Mouse (Mus musculus) liver, embryonic 14.5 days (tissue): ENCODE results near the gene Abt1. TPM values are rescaled to one million over a fixed set of nuclear protein-coding genes. Genes with fewer than 3 reads are reported as not detected.
A peak's percentile ranks its signal among the peaks of the same experiment; 100 is the strongest.

Experiments used
- ATAC-seq: fragments of 200-750 bp; cut with Nextera tagmentation; 2 replicates; pipeline ENCODE4 v1.8.0; 2017; ENCODE audit warnings: moderate number of reproducible peaks, mild to moderate bottlenecking, moderate library complexity; ENCODE audit not compliant: insufficient read depth
- DNase-seq, 3 experiments: peaks; one replicate each; pipeline ENCODE4 v3.0.0-alpha.2; 2012 to 2013; ENCODE audit warnings: low read depth in 3 of 3, low spot score in 3 of 3
- H3K27ac ChIP-seq: fragments of 300-500 bp; sonication (generic); 2 replicates; pipeline ENCODE4 v1.5.1; 2014; ENCODE audit warnings: moderate library complexity, mild to moderate bottlenecking, control low read depth, inconsistent platforms
- H3K27me3 ChIP-seq: fragments of 300-500 bp; sonication (generic); 2 replicates; pipeline ENCODE4 v1.6.1; 2014; ENCODE audit warnings: mild to moderate bottlenecking, low read length, moderate library complexity; ENCODE audit not compliant: control insufficient read depth, insufficient read depth
- H3K36me3 ChIP-seq: fragments of 300-500 bp; sonication (generic); replicated peaks from 2 replicates; pipeline ENCODE4 v1.6.1; 2014; ENCODE audit warnings: low read depth; ENCODE audit not compliant: control insufficient read depth, insufficient read depth
- H3K4me1 ChIP-seq, 2 experiments: fragments of 200-500 bp in 1 of 2; fragments of 300-500 bp in 1 of 2; sonication (generic) in 1 of 2; replicated peaks; 2 replicates each; pipeline ENCODE4 v1.6.1; 2012 to 2014; ENCODE audit warnings: antibody characterized with exemption in 1 of 2, inconsistent platforms in 1 of 2, low read length in 1 of 2; ENCODE audit not compliant: control insufficient read depth in 2 of 2, insufficient read depth in 2 of 2
- H3K4me2 ChIP-seq: fragments of 300-500 bp; sonication (generic); 2 replicates; pipeline ENCODE4 v1.6.1; 2014; ENCODE audit warnings: low read depth, mild to moderate bottlenecking, control low read depth, moderate library complexity
- H3K4me3 ChIP-seq, 2 experiments: fragments of 200-500 bp in 1 of 2; fragments of 300-500 bp in 1 of 2; sonication (generic) in 1 of 2; 2 replicates each; pipeline ENCODE4 v1.5.1; 2012 to 2014; ENCODE audit warnings: low read depth in 2 of 2, low read length in 2 of 2, mild to moderate bottlenecking in 2 of 2, control low read depth in 1 of 2, inconsistent platforms in 1 of 2, moderate library complexity in 1 of 2; ENCODE audit not compliant: insufficient read depth in 1 of 2
- H3K9ac ChIP-seq: fragments of 300-500 bp; sonication (generic); replicated peaks from 2 replicates; pipeline ENCODE4 v1.6.1; 2014; ENCODE audit warnings: mild to moderate bottlenecking, control low read depth, moderate library complexity
- H3K9me3 ChIP-seq: fragments of 300-500 bp; sonication (generic); 2 replicates; pipeline ENCODE4 v1.6.1; 2016; ENCODE audit warnings: low read length, mixed read lengths; ENCODE audit not compliant: control insufficient read depth
- CTCF ChIP-seq: IDR thresholded peaks from 2 replicates; pipeline ENCODE4 v1.5.1; 2016; ENCODE audit warnings: antibody characterized with exemption, low read depth, control low read depth
- EP300 ChIP-seq: IDR thresholded peaks from 2 replicates; pipeline ENCODE4 v1.6.1; 2016; ENCODE audit warnings: antibody characterized with exemption, low read depth
- WGBS: fragments of 180-500 bp; shearing (Covaris S2); extraction: QIAGEN DNeasy Blood & Tissue Kit; methylation state at CpG from one replicate; pipeline ENCODE4 v1.1.7; 2014; ENCODE audit not compliant: insufficient replicate concordance; 5-methylcytosine and 5-hydroxymethylcytosine counted together
- polyA plus RNA-seq, 2 experiments: library from polyadenylated mRNA; depleted of rRNA in 1 of 2; stranded (reverse) in 1 of 2; unstranded in 1 of 2; fragments of >200 nt; fragmentation: Nextera tagmentation in 1 of 2; extraction: Ambion mirVana in 1 of 2; gene quantifications; 2 replicates each; pipeline versions ENCODE4 v1.2.1 to v1.2.3; 2012 to 2014

The Abt1 gene
- polyA plus RNA-seq, 2 experiments: 4.0 to 5.2 TPM

DNA sequence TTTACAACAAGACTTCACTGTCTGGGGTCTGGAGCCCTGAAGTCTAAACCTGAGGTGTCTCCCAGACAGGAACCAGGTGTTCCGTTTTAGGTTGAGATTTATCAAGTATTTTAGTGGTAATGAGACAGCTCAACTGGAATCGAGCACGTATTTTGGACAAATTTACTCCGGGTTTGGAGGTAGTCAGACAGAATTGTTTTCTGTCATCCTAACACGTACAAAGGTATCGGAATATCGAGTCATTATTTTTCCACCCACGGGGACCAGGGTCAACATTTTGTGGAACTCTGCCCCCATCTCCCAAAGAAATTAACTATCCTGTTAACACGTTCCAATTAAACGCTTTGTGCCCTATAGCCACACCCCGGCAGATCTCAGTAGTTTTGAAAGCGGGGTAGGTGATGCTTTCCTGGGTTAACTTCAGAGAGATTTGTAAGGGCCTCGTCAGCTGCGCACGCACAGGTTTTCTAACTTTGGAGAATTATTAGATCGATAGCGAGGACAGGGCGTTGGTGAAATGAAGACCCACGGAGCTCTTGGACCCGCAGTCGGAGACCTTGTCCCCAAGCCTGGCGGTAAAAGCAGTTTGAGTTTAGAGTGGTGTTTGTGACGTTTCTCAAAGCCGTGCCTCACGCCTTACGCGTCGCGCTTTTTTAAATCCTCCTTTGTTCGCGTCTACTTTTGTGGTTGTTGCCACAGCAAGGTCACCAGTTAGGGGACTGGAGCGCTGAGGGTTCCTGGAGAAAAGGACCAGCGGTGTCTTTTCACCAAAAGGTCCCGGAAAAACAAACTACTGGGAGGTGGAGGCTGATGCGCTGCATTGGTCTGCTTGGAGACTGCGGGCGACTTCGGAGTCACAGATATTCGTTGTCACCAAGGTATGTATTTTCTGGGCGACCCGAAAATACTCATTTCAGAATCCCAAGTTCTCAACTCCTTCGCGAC lies 28.1 kb downstream of the Abt1 start:
- peaks cover 22% of the 10 kb centered on the region for H3K27me3 ChIP-seq
- ATAC-seq (no peak), DNase-seq (no peak)

DNA sequence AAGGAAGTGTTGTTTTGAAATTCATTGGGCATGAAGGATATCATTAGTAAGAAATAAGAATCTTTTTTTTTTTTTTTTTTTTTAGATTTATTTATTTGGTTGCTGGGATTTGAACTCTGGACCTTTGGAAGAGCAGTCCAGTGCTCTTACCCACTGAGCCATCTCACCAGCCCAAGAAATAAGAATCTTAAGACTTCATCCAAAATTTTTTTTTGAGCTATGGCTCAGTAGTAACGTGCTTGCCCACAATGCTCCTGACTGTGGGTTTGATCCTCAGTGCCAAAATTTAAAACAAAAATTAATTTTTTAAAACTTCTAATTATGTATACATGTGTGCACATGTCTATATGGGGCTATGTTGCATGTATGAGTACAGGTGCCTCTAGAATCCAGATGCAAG lies 36.1 kb downstream of the Abt1 start:
- no peak overlapping the region for H3K27ac ChIP-seq
- no peaks in the 10 kb centered on the region for H3K9me3 ChIP-seq
- no peaks in the 10 kb centered on the region for H3K4me1 ChIP-seq
- no peak for DNase-seq
- H3K9ac ChIP-seq: no peak overlapping the region
- ATAC-seq: no peak
- H3K27me3 ChIP-seq: no peaks in the 10 kb centered on the region
- no peaks in the 10 kb centered on the region for H3K36me3 ChIP-seq
- H3K4me3 ChIP-seq: no peak overlapping the region
- no peak overlapping the region for H3K4me2 ChIP-seq
- TF ChIP-seq EP300: no peak
- no peak for TF ChIP-seq CTCF
- 50% methylated on average over 1 of the region's 1 CpGs for WGBS

More for the DNA sequence above, 28.1 kb downstream of the Abt1 start:
- peak overlapping the region; percentile 4; the same call in 1 of the 2 replicates for H3K9ac ChIP-seq
- TF ChIP-seq EP300: no peak
- TF ChIP-seq CTCF: no peak
- H3K9me3 ChIP-seq: no peaks in the 10 kb centered on the region
- 3% methylated on average over 43 of the region's 43 CpGs for WGBS
- no peak overlapping the region for H3K27ac ChIP-seq
- H3K36me3 ChIP-seq: no peaks in the 10 kb centered on the region
- peak overlapping the region; percentile 50 to 54 for H3K4me3 ChIP-seq
- peaks cover 0 to 3% of the 10 kb centered on the region in 2 experiments; a peak in 1 of 4 replicates for H3K4me1 ChIP-seq
- peak overlapping the region; percentile 77 for H3K4me2 ChIP-seq

- H3K9ac ChIP-seq: no peak overlapping the region
- 39% methylated on average over 1 of the region's 1 CpGs for WGBS
Observed at GRCm38 (mm10) chr13:23383127-23383526, 40.5 kb downstream of the Abt1 start.

DNA sequence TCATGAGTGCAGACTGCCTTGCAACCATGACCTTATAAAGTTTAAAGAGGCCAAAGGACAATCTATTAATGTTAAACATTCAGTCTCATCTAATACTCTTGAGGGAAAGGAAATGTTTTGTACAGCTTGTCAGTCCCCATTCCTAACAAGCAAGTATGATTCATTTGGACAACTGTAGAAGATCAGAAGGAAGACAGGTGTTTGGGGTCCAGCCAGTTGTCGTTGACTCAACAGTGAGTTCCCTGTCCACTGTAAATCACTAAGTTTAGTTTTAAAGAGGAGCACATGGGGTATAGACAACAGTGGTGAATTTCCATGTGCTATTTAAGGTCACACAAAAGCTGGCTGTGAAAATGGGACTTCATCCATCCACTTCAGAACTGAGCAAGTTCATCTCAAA lies 51.2 kb downstream of the Abt1 start:
- no peaks in the 10 kb centered on the region for H3K9me3 ChIP-seq
- WGBS: 61% methylated on average over 1 of the region's 1 CpGs
- no peaks in the 10 kb centered on the region for H3K36me3 ChIP-seq
- peaks cover 5 to 9% of the 10 kb centered on the region in 2 experiments for H3K4me1 ChIP-seq
- ATAC-seq (no peak), DNase-seq (no peak)
- H3K27ac ChIP-seq: no peak overlapping the region
- no peaks in the 10 kb centered on the region for H3K27me3 ChIP-seq
- no peak overlapping the region for H3K4me3 ChIP-seq
- TF ChIP-seq CTCF: no peak
- TF ChIP-seq EP300: no peak
- H3K9ac ChIP-seq: no peak overlapping the region
- H3K4me2 ChIP-seq: no peak overlapping the region

More at GRCm38 (mm10) chr13:23383127-23383526, 40.5 kb downstream of the Abt1 start:
- no peak for TF ChIP-seq EP300
- no peak for TF ChIP-seq CTCF
- H3K27me3 ChIP-seq: no peaks in the 10 kb centered on the region
- no peak overlapping the region for H3K4me2 ChIP-seq
- no peak overlapping the region for H3K27ac ChIP-seq
- H3K36me3 ChIP-seq: no peaks in the 10 kb centered on the region
- H3K4me3 ChIP-seq: no peak overlapping the region
- H3K4me1 ChIP-seq: no peaks in the 10 kb centered on the region
- DNase-seq (no peak), ATAC-seq (no peak)
- H3K9me3 ChIP-seq: no peaks in the 10 kb centered on the region

DNA sequence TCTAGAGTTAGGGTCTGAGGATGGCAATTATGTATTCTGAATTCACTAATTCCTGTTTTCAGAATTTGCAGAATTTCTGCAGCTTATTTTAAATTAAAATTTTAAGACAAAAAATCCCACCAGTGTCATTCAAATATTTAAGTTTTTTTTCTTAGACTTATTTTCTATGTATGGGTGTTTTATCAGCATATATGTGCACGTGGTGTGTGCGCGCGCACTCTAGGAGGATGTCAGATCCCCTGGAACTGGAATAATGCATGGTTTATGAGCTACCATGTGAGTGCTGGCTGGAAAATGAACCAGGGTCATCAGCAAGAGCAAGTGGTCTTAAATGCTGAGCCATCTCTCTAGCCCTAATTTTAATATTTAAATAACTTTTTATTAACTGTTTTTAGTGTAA lies 53.6 kb downstream of the Abt1 start:
- ATAC-seq (no peak), DNase-seq (no peak)
- TF ChIP-seq CTCF (no peak), EP300 (no peak)
- peak overlapping the region in 1 of 2 experiments; percentile 73; a peak in 2 of 4 replicates for H3K4me3 ChIP-seq
- 90% methylated on average over 4 of the region's 4 CpGs for WGBS
- peak overlapping the region; percentile 74 for H3K9ac ChIP-seq
- no peaks in the 10 kb centered on the region for H3K36me3 ChIP-seq
- H3K27ac ChIP-seq: no peak overlapping the region
- H3K9me3 ChIP-seq: no peaks in the 10 kb centered on the region
- H3K27me3 ChIP-seq: no peaks in the 10 kb centered on the region
- peak overlapping the region; percentile 88 for H3K4me2 ChIP-seq
- peaks cover 7 to 9% of the 10 kb centered on the region in 2 experiments for H3K4me1 ChIP-seq
